Mouse (Mus musculus): ENCODE data around the gene Taf6l. TPM values are rescaled to one million over a fixed set of nuclear protein-coding genes. Genes with fewer than 3 reads are reported as not detected.
A peak's percentile ranks its signal among the peaks of the same experiment; 100 is the strongest.

Taf6l gene
- polyA plus RNA-seq, 1 experiment from 2014 or later: 36.7 TPM

DNA sequence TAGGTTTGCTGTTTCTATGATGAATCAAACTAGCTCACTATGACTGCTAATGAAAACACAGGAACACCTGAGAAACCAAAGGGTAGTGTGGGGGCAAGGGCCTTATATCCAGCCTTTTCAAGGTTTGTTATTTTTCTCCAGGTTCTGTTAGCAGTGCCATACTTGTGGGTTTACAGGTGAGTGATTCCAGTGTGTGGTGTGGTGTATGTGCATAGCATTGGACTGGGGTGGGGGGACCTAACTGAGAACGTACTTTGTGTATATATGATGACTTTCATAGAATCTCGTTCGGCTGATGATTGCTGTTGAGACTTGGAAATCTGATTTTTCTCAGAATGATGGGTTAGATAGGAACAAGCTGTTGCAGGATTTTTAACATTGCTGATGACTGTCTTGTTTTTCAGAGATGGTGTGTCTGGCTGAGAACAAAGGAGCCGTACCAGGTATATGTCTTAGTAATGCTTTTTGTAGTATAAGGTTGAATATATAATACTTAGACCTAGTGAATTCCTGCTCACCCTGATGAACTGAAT is 61.1 kb downstream of the Taf6l start:
- H3K9ac ChIP-seq (ENCODE audit: low read length): peak overlapping the region; percentile 98
- DNase-seq (ENCODE audit: low spot score) (no peak), ATAC-seq (replicated peaks; ENCODE audit: low FRiP score) (no peak)
- H3K4me1 ChIP-seq (replicated peaks; ENCODE audit: control insufficient read depth, insufficient read depth, low read length): peaks cover 12% of the 10 kb centered on the region
- no peaks in the 10 kb centered on the region for H3K27me3 ChIP-seq (ENCODE audit: control insufficient read depth, insufficient read depth, low read length)
- H3K27ac ChIP-seq (ENCODE audit: low read depth, low read length): peak overlapping the region; percentile 82; the same call in 1 of the 2 replicates
- H3K4me3 ChIP-seq (ENCODE audit: low read depth, low read length): peak overlapping the region; percentile 89
- H3K9me3 ChIP-seq (ENCODE audit: control insufficient read depth, low read length): no peaks in the 10 kb centered on the region
- H3K4me2 ChIP-seq (ENCODE audit: low read depth, low read length, severe bottlenecking): peak overlapping the region; percentile 84
- 55% methylated on average over 4 of the region's 4 CpGs for WGBS
- peaks cover 10% of the 10 kb centered on the region; the same call in 1 of the 2 replicates for H3K36me3 ChIP-seq (ENCODE audit: control insufficient read depth, insufficient read depth, low read length)

Small RNA genes lying within 50 kb of the gene (microRNA-seq; reads per million reads assigned to microRNA genes)
- 2.5 reads per million for gene Mir6992 (ENCODE audit: insufficient number of aligned reads)

Other genes starting within 250 kb of the Taf6l start
- 0.16 and 0.41 TPM in 2 replicates for gene Slc22a8, start 195.2 kb downstream of the Taf6l start, polyA plus RNA-seq (2014; fragmentation: Nextera tagmentation; extraction: Ambion mirVana)
- 0.13 and 0.36 TPM in 2 replicates for gene Slc22a6, start 168.4 kb downstream of the Taf6l start, polyA plus RNA-seq (2014; fragmentation: Nextera tagmentation; extraction: Ambion mirVana)
- 0.13 TPM in 1 of 2 replicates, not detected in the other for gene Chrm1, start 122.6 kb downstream of the Taf6l start, polyA plus RNA-seq (2014; fragmentation: Nextera tagmentation; extraction: Ambion mirVana)
- 132 and 143 TPM in 2 replicates for gene Slc3a2, start 63.0 kb downstream of the Taf6l start, polyA plus RNA-seq (2014; fragmentation: Nextera tagmentation; extraction: Ambion mirVana)
- gene Wdr74, start 50.6 kb downstream of the Taf6l start, polyA plus RNA-seq (2014; fragmentation: Nextera tagmentation; extraction: Ambion mirVana): 79.5 and 89.2 TPM in 2 replicates
- gene 1700092M07Rik, start 45.7 kb downstream of the Taf6l start, polyA plus RNA-seq (2014; fragmentation: Nextera tagmentation; extraction: Ambion mirVana): 2.3 and 3.1 TPM in 2 replicates
- 88.4 and 93.8 TPM in 2 replicates for gene Stx5a, start 45.0 kb downstream of the Taf6l start, polyA plus RNA-seq (2014; fragmentation: Nextera tagmentation; extraction: Ambion mirVana)
- 238 and 247 TPM in 2 replicates for gene Nxf1, start 29.3 kb downstream of the Taf6l start, polyA plus RNA-seq (2014; fragmentation: Nextera tagmentation; extraction: Ambion mirVana)
- gene Tmem223, start 15.4 kb downstream of the Taf6l start, polyA plus RNA-seq (2014; fragmentation: Nextera tagmentation; extraction: Ambion mirVana): 181 and 182 TPM in 2 replicates
- 38.9 and 49.8 TPM in 2 replicates for gene Tmem179b, start 11.9 kb downstream of the Taf6l start, polyA plus RNA-seq (2014; fragmentation: Nextera tagmentation; extraction: Ambion mirVana)
- gene Polr2g, start 12.2 kb upstream of the Taf6l start, polyA plus RNA-seq (2014; fragmentation: Nextera tagmentation; extraction: Ambion mirVana): 151 and 156 TPM in 2 replicates
- gene Zbtb3, start 16.1 kb upstream of the Taf6l start, polyA plus RNA-seq (2014; fragmentation: Nextera tagmentation; extraction: Ambion mirVana): 5.4 and 5.9 TPM in 2 replicates
- 75.7 and 80.8 TPM in 2 replicates for gene Ttc9c, start 32.9 kb upstream of the Taf6l start, polyA plus RNA-seq (2014; fragmentation: Nextera tagmentation; extraction: Ambion mirVana)
- 6.7 and 7.8 TPM in 2 replicates for gene Hnrnpul2, start 33.6 kb upstream of the Taf6l start, polyA plus RNA-seq (2014; fragmentation: Nextera tagmentation; extraction: Ambion mirVana)
- not detected in 2 replicates for gene AC129217.1, start 43.4 kb upstream of the Taf6l start, polyA plus RNA-seq (2014; fragmentation: Nextera tagmentation; extraction: Ambion mirVana)
- 55.0 and 56.3 TPM in 2 replicates for gene Bscl2, start 51.0 kb upstream of the Taf6l start, polyA plus RNA-seq (2014; fragmentation: Nextera tagmentation; extraction: Ambion mirVana)
- 83.4 and 92.6 TPM in 2 replicates for gene Gng3, start 52.8 kb upstream of the Taf6l start, polyA plus RNA-seq (2014; fragmentation: Nextera tagmentation; extraction: Ambion mirVana)
- 0.13 and 0.35 TPM in 2 replicates for gene Lrrn4cl, start 64.4 kb upstream of the Taf6l start, polyA plus RNA-seq (2014; fragmentation: Nextera tagmentation; extraction: Ambion mirVana)
- gene Ubxn1, start 85.1 kb upstream of the Taf6l start, polyA plus RNA-seq (2014; fragmentation: Nextera tagmentation; extraction: Ambion mirVana): 178 and 181 TPM in 2 replicates
- 50.1 and 52.9 TPM in 2 replicates for gene Uqcc3, start 94.5 kb upstream of the Taf6l start, polyA plus RNA-seq (2014; fragmentation: Nextera tagmentation; extraction: Ambion mirVana)
- 110 and 112 TPM in 2 replicates for gene Lbhd1, start 97.3 kb upstream of the Taf6l start, polyA plus RNA-seq (2014; fragmentation: Nextera tagmentation; extraction: Ambion mirVana)
- not detected in 2 replicates for gene Gm49403, start 97.5 kb upstream of the Taf6l start, polyA plus RNA-seq (2014; fragmentation: Nextera tagmentation; extraction: Ambion mirVana)
- 124 and 131 TPM in 2 replicates for gene 1810009A15Rik, start 102.4 kb upstream of the Taf6l start, polyA plus RNA-seq (2014; fragmentation: Nextera tagmentation; extraction: Ambion mirVana)
- gene Gm49416, start 102.5 kb upstream of the Taf6l start, polyA plus RNA-seq (2014; fragmentation: Nextera tagmentation; extraction: Ambion mirVana): not detected in 2 replicates
- 47.7 and 50.9 TPM in 2 replicates for gene Ints5, start 106.6 kb upstream of the Taf6l start, polyA plus RNA-seq (2014; fragmentation: Nextera tagmentation; extraction: Ambion mirVana)
- gene Ganab, start 111.7 kb upstream of the Taf6l start, polyA plus RNA-seq (2014; fragmentation: Nextera tagmentation; extraction: Ambion mirVana): 119 and 120 TPM in 2 replicates
- gene B3gat3, start 134.0 kb upstream of the Taf6l start, polyA plus RNA-seq (2014; fragmentation: Nextera tagmentation; extraction: Ambion mirVana): 55.0 and 57.2 TPM in 2 replicates
- 1.7 and 1.8 TPM in 2 replicates for gene Rom1, start 142.9 kb upstream of the Taf6l start, polyA plus RNA-seq (2014; fragmentation: Nextera tagmentation; extraction: Ambion mirVana)
- gene Eml3, start 143.1 kb upstream of the Taf6l start, polyA plus RNA-seq (2014; fragmentation: Nextera tagmentation; extraction: Ambion mirVana): 11.2 and 12.2 TPM in 2 replicates
- gene Mta2, start 155.5 kb upstream of the Taf6l start, polyA plus RNA-seq (2014; fragmentation: Nextera tagmentation; extraction: Ambion mirVana): 62.6 and 63.2 TPM in 2 replicates
- gene Tut1, start 167.4 kb upstream of the Taf6l start, polyA plus RNA-seq (2014; fragmentation: Nextera tagmentation; extraction: Ambion mirVana): 34.4 and 35.5 TPM in 2 replicates
- 467 and 472 TPM in 2 replicates for gene Eef1g, start 180.6 kb upstream of the Taf6l start, polyA plus RNA-seq (2014; fragmentation: Nextera tagmentation; extraction: Ambion mirVana)
- gene Ahnak, start 202.9 kb upstream of the Taf6l start, polyA plus RNA-seq (2014; fragmentation: Nextera tagmentation; extraction: Ambion mirVana): 7.1 and 7.3 TPM in 2 replicates